Mouse (Mus musculus) ovary, postnatal 10 days (tissue): Measurements from ENCODE around the gene Hpcal4.

Source experiments
- DNase-seq: peaks from one replicate; pipeline ENCODE4 v3.0.0; 2022; ENCODE audit warnings: low spot score

Gene Hpcal4

DNA sequence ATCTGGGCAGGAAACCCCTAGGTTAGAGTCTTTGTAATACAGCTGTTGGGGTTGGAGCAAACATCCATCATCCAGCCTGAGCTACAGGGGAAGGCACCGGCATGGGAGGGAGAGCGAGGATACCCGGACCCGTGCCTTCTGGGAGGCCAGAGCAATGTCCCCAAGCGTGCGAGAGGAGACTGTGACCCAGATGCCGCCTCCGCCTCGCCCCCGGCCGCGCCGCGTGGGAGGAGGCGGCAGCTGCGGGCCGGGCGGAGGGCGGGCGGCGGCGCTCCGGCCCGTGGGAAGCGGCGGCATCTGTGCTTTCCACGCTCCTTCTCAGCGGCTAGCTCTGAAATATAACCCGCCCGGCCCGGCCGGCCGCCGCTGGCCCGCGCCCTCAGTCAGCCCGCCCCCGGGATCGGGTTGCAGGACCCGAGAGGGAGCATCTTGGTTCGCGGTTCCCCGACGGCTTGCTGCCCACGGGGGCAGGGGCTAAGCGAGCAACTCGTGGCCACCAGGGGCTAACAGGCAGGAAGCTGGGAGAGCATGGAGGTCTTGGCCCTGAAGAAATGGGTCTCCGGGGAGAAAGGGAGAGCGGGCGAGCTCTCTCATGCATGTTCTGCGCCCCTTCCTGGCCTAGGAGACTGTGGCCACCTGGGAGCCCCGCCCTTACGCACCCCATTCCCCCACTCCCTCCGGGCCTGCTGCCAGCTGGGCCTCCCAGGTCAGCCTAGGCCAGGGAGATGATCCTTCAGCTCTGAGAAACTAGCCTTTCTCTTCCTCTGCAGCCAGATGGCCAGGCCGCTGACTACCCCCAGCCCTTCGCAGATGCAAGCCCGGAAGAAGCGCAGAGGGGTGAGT is 56.6 kb downstream of the Hpcal4 start:
- no peak for DNase-seq
